Mouse (Mus musculus) heart, postnatal 0 days (tissue): ENCODE results near the gene Stxbp4. TPM values are rescaled to one million over a fixed set of nuclear protein-coding genes. Genes with fewer than 3 reads are reported as not detected.

Experiments
- ATAC-seq: fragments of 200-750 bp; cut with Nextera tagmentation; 2 replicates; pipeline ENCODE4 v1.8.0; 2017; ENCODE audit warnings: low read depth, moderate number of reproducible peaks, moderate library complexity; ENCODE audit not compliant: insufficient read depth
- DNase-seq: peaks from one replicate; pipeline ENCODE4 v3.0.0-alpha.2; 2016; ENCODE audit warnings: low spot score
- H3K27ac ChIP-seq: fragments of 300-500 bp; sonication (generic); 2 replicates; pipeline ENCODE4 v1.5.1; 2014; ENCODE audit warnings: low read depth, mild to moderate bottlenecking
- H3K27me3 ChIP-seq: fragments of 300-500 bp; sonication (generic); 2 replicates; pipeline ENCODE4 v1.6.1; 2014; ENCODE audit warnings: low read length, mixed read lengths; ENCODE audit not compliant: control insufficient read depth, insufficient read depth
- H3K36me3 ChIP-seq: fragments of 300-500 bp; sonication (generic); replicated peaks from 2 replicates; pipeline ENCODE4 v1.6.1; 2014; ENCODE audit warnings: low read length, mixed read lengths; ENCODE audit not compliant: control insufficient read depth, insufficient read depth
- H3K4me1 ChIP-seq: fragments of 300-500 bp; sonication (generic); 2 replicates; pipeline ENCODE4 v1.6.1; 2014; ENCODE audit warnings: antibody characterized with exemption; ENCODE audit not compliant: control insufficient read depth, insufficient read depth
- H3K4me2 ChIP-seq: fragments of 300-500 bp; sonication (generic); 2 replicates; pipeline ENCODE4 v1.6.1; 2014; ENCODE audit warnings: low read depth, mild to moderate bottlenecking, low read length, moderate library complexity
- H3K4me3 ChIP-seq: fragments of 300-500 bp; sonication (generic); 2 replicates; pipeline ENCODE4 v1.5.1; 2014; ENCODE audit warnings: low read depth, low read length
- H3K9ac ChIP-seq: fragments of 300-500 bp; sonication (generic); replicated peaks from 2 replicates; pipeline ENCODE4 v1.6.1; 2014; ENCODE audit warnings: low read depth, low read length, mixed read lengths
- H3K9me3 ChIP-seq: fragments of 300-500 bp; sonication (generic); replicated peaks from 2 replicates; pipeline ENCODE4 v1.6.1; 2016; ENCODE audit warnings: low read length; ENCODE audit not compliant: control insufficient read depth
- CTCF ChIP-seq: IDR thresholded peaks from 2 replicates; pipeline ENCODE4 v1.5.1; 2016; ENCODE audit warnings: antibody characterized with exemption, control low read depth, low read depth
- EP300 ChIP-seq: IDR thresholded peaks from 2 replicates; pipeline ENCODE4 v1.6.1; 2016; ENCODE audit warnings: antibody characterized with exemption, low read depth
- WGBS: fragments of 180-500 bp; shearing (Covaris S2); extraction: QIAGEN DNeasy Blood & Tissue Kit; methylation state at CpG from one replicate; pipeline ENCODE4 v1.1.7; 2014; 5-methylcytosine and 5-hydroxymethylcytosine counted together
- polyA plus RNA-seq: library from polyadenylated mRNA; unstranded; fragments of >200 nt; fragmentation: Nextera tagmentation; extraction: Ambion mirVana; gene quantifications from 2 replicates; pipeline ENCODE4 v1.2.1, GENCODE M21; 2015
- total RNA-seq: library from RNA; depleted of rRNA; stranded (reverse); fragments of >200 nt; gene quantifications from 2 replicates; pipeline ENCODE4 v1.2.3, GENCODE M21; 2014; ENCODE audit warnings: low replicate concordance

Gene Stxbp4
- total and polyA plus RNA-seq, 2 experiments from 2014 or later, result 2.9 to 4.7 TPM

DNA sequence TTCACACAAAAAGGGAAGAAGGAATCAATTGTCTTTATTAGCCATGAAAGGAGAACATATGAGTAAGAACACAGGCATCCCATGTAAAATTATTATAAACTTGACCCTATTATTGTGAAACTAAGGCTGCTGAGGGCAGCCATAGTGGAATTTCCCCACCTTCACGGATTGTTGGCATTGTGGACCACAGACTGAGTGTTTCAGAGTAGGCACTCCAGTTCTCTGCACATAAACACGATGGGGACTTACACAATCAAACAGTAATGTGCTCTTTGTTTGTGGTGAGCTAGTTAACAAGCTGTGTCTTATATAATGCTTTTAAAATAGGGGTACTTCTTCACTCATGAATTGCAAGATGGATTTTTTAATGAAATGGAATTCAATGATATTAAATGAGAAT is 52.1 kb downstream of the Stxbp4 start:
- no peaks in the 10 kb centered on the region for H3K27me3 ChIP-seq
- no peak overlapping the region for H3K4me2 ChIP-seq
- TF ChIP-seq CTCF (no peak), EP300 (no peak)
- no peak for DNase-seq
- no peak overlapping the region for H3K9ac ChIP-seq
- H3K4me3 ChIP-seq, result no peak overlapping the region
- H3K9me3 ChIP-seq, result no peaks in the 10 kb centered on the region
- H3K4me1 ChIP-seq, result no peaks in the 10 kb centered on the region
- 0 out of 2 replicates have a peak, but pooled peaks cover 5% of the 10 kb centered on the region for H3K36me3 ChIP-seq
- 88% methylated on average over 2 of the region's 2 CpGs for WGBS
- no peak for ATAC-seq
- no peak overlapping the region for H3K27ac ChIP-seq

DNA sequence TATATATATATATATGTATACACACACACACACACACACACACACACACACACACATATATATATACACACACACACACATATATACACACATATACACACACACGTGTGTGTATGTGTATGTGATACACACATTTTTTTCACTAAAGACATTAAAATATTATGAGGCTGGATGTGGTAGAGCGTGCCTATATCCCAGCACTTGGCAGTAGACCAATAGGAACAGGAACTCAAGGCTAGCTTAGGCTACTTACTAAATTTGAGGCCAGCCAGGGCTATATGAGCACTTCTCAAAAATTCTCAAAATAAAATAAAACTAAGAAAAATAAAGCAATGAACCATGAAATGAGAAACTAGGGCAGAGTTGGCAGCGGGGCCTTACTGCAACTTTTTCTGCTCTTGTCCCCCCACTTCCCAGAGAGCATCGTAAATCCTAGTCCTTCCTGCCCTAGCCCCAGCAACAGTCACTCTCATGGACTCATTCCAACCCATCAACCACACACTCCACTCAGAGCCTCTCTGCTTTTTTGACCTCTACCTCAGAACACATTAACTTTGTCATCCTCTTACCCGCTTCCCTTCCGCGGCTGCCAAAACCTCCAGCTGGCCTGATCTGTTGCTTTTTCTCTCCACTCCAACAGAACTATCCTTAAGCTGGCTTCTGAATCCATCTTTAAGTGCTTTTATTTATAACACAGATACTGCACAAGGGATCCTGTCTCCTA is 60.7 kb downstream of the Stxbp4 start:
- Histone ChIP-seq H3K27me3 (no peaks in the 10 kb centered on the region), H3K4me2 (no peak overlapping the region), H3K9ac (no peak overlapping the region), H3K4me3 (no peak overlapping the region), H3K4me1 (no peaks in the 10 kb centered on the region), H3K36me3 (0 out of 2 replicates have a peak, but pooled peaks cover 4% of the 10 kb centered on the region), H3K9me3 (no peaks in the 10 kb centered on the region), H3K27ac (no peak overlapping the region)
- ATAC-seq (peak; percentile 71), DNase-seq (peak; percentile 61)
- TF ChIP-seq EP300 (no peak), CTCF (no peak)
- 51% methylated on average over 7 of the region's 7 CpGs for WGBS

DNA sequence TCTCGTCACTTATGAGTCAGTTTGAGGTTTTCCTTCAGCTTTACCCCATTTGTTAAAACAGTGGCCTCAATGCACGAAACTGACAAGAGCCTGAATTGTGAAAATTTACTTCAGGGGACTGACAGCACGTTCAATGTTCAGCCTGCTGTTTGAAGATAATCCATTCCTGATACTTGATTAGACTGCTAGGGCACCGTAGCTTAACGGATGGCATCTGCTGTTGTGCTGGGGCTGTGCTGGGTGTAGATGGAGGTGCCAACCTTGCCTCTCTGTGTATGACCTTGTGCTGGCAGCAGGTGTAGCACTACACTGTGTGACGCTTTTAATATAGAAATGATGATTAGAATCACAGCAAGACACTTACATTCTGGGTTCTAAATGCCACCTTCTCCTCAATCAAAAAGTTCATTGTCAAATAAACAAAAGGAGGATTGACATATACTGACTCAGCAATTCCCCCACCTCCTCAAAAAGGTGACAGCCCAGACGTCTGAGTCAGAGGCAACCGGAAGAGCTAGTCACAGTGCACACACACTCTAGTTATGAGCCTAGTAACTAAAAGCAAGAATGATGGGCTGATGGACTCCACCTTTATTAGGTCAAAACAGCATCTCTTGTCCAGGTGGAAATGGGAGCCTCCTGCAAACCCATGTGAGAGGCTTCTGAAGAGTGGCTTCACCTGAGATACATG is 61.5 kb downstream of the Stxbp4 start:
- Histone ChIP-seq H3K27me3 (no peaks in the 10 kb centered on the region), H3K36me3 (0 out of 2 replicates have a peak, but pooled peaks cover 4% of the 10 kb centered on the region), H3K4me1 (no peaks in the 10 kb centered on the region), H3K9ac (no peak overlapping the region), H3K27ac (no peak overlapping the region), H3K4me2 (no peak overlapping the region), H3K9me3 (no peaks in the 10 kb centered on the region), H3K4me3 (no peak overlapping the region)
- DNase-seq (no peak), ATAC-seq (no peak)
- WGBS, result 75% methylated on average over 8 of the region's 8 CpGs
- no peak for TF ChIP-seq EP300
- TF ChIP-seq CTCF, result no peak

DNA sequence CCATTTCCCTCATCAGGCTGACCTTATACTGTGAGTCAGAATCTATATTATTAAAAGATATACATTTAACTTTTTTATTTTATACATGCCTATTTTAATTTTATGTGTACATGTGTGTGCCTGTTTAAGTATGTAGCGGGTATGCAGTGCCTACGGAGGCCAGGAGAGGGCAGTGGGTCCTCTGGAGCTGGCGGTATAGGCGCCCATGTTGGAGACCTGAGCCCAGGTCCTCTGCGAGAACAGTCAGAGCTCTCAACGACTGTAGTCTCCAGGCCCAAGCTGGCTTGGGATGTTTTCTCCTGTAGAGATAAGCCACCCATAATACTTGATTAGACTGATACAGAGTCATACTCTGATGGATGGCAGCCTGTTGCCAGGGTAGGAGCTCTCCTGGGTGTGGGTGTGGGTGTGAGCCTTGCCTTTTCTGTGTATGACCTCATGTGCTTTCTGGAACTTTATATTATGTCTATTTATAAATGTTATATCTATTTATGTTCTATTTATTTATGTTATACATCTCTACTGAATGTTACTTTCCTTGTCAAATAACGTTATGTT is 62.3 kb downstream of the Stxbp4 start:
- WGBS, result 85% methylated on average over 7 of the region's 7 CpGs
- Histone ChIP-seq H3K27ac (no peak overlapping the region), H3K4me2 (no peak overlapping the region), H3K9me3 (no peaks in the 10 kb centered on the region), H3K36me3 (0 out of 2 replicates have a peak, but pooled peaks cover 4% of the 10 kb centered on the region), H3K27me3 (no peaks in the 10 kb centered on the region), H3K9ac (no peak overlapping the region), H3K4me3 (no peak overlapping the region), H3K4me1 (no peaks in the 10 kb centered on the region)
- ATAC-seq (no peak), DNase-seq (no peak)
- TF ChIP-seq CTCF, result no peak
- TF ChIP-seq EP300, result no peak

DNA sequence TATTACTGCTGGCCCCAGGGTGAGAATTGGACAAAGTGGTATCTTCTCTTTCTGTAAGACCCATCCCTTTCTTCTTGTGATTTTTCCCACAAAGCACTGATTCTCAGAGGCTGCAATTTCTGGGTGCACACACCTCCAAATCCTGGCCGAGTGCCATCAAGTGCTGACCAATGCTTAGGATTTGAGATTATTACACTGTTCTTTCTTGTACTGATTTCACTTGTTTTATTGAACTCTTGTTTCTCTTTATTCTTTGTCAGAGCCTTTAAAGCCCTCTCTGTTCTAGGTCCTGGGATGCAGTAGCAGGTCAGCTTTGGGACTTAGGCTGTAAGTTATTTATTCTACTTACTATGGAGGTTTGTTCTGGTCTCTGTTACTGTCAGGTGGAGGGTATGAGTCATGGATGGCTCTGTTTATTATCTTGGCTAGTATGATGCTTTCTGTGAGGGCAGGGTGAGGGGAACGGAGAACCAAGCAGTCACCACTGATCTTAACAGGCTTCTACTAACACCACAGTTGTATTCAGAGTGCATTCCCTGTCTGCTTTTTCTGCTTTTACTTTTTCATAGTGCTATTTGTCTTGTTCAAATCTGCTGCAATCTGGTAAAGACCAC is 67.1 kb downstream of the Stxbp4 start:
- H3K4me2 ChIP-seq, result no peak overlapping the region
- TF ChIP-seq CTCF (no peak), EP300 (0 out of 2 replicates have a peak, but pooled peaks have one; percentile 16)
- H3K36me3 ChIP-seq, result 0 out of 2 replicates have a peak, but pooled peaks cover 4% of the 10 kb centered on the region
- peak; percentile 78 for ATAC-seq
- 50% methylated on average over 2 of the region's 2 CpGs for WGBS
- no peaks in the 10 kb centered on the region for H3K4me1 ChIP-seq
- H3K9me3 ChIP-seq, result no peaks in the 10 kb centered on the region
- H3K9ac ChIP-seq, result no peak overlapping the region
- H3K4me3 ChIP-seq, result no peak overlapping the region
- peak; percentile 65 for DNase-seq
- H3K27me3 ChIP-seq, result no peaks in the 10 kb centered on the region
- H3K27ac ChIP-seq, result no peak overlapping the region
